Mouse (Mus musculus) adrenal gland, adult 2 months (tissue): ENCODE measurements around the gene Pcgf2. TPM values are rescaled to one million over a fixed set of nuclear protein-coding genes. Genes with fewer than 3 reads are reported as not detected.

Experiments
- DNase-seq: peaks from one replicate; pipeline ENCODE4 v3.0.0; 2021
- polyA plus RNA-seq: library from polyadenylated mRNA; depleted of rRNA; stranded (reverse); fragments of >200 nt; gene quantifications from 2 replicates; pipeline ENCODE4 v1.2.3, GENCODE M21; 2012
- total RNA-seq, 2 experiments: library from RNA; stranded (reverse); gene quantifications; 2 replicates each; pipeline ENCODE4 v1.2.3; 2021

The Pcgf2 gene
- total and polyA plus RNA-seq, 3 experiments, result 19.8 to 89.5 (median 26.1) TPM

DNA sequence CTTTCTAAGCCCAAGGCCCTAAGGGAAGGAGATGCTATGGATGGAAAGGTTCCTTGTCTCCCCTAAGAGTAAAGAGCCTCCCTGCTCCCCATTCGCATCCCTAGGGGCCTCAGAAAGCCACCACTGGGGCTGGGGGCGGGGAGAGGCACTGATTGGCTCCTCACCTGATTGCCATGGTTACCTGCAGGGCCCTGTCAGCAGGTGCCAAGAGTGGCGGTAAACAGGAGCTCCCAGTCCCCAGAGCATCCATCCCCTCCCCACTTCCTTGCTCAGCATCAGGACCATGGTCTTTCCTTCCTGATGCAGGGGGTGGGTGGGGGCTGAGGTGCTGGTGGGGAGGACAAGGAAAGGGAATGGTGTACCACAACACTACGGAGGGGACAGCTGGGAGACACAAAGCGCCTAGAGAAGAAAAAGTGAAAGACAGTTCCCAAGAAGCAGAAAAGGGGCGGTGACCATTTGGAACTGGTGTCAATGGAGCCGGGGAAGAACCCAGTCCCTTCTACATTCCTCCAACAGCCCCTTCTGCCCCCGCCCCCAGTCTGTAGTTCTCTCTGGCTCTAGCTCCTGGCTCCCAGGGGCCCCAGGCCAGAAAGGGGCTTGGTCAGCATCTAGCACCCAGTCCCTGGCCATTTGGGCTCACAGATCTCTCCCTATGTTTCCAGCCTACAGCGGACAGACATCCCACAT lies 4.4 kb downstream of the Pcgf2 start:
- no peak for DNase-seq

DNA sequence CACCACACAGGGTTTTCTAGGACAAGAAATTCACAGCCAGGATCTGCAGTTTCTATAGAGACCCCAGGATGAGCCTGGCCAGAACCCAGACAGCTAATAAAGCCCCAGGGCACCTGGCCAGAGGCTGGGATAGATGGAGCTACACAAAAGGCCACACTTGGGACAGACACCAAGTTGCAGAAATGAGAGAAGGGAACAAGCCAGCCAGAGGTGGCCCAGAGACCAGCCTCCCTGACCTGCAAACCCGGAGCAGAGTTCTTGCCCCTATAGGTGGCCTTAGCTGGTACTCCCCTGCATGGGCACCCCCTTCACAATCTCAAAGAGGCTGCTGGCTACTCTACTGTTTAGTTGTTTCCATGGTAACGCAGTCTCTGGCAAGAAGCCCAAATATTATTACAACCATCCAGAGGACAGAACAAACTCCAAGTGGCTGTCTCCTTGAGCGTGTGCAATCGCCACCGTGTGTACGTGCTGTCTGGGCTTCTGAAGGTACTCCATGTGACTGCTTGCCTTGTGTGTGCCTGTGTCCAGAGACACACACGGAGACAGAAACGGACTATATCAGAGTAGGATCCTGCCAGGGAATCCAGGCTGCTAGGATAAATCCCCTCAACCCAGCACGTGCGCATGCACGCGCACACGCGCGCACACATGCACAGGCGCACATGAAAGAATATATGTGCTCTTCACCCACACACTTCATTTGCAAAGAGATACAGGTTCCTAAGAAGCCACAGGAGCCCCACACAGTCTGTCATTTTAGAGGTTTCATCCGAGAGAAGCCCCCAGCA lies 5.2 kb downstream of the Pcgf2 start:
- DNase-seq, result no peak

- no peak for DNase-seq
Observed at GRCm38 (mm10) chr11:97694435-97694834, 5.9 kb downstream of the Pcgf2 start.

- DNase-seq, result peak; percentile 55
Observed at GRCm38 (mm10) chr11:97689861-97690260, 10.4 kb downstream of the Pcgf2 start.

GRCm38 (mm10) chr11:97687061-97687460 lies 13.2 kb downstream of the Pcgf2 start:
- DNase-seq, result peak; percentile 67

GRCm38 (mm10) chr11:97686322-97686908 lies 13.9 kb downstream of the Pcgf2 start:
- no peak for DNase-seq

- peak; percentile 99 for DNase-seq
Observed at GRCm38 (mm10) chr11:97685613-97686321, 14.5 kb downstream of the Pcgf2 start, which contains the start of gene Cisd3. Gene Cisd3, plus strand, starts transcription at chr11:97685826.

DNA sequence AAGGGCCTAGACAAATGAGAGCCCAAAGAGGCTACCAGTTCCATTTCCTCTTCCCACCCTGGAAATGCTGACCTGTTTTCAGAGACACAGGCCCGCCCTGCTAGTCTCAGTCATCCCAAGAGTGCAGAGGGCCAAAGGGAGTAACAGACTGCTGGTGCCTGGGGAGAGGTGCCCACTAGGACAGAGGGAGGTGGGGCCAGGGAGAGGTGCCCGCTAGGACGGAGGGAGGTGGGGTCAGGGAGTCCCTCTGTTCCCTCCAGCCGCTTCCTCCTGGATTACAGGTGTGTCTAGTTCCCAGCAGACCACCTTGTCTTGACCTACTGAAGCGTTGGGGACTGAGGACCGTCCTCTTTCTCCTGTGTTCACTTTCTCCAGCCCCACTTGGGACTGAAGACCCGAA lies 15.5 kb downstream of the Pcgf2 start:
- no peak for DNase-seq

DNA sequence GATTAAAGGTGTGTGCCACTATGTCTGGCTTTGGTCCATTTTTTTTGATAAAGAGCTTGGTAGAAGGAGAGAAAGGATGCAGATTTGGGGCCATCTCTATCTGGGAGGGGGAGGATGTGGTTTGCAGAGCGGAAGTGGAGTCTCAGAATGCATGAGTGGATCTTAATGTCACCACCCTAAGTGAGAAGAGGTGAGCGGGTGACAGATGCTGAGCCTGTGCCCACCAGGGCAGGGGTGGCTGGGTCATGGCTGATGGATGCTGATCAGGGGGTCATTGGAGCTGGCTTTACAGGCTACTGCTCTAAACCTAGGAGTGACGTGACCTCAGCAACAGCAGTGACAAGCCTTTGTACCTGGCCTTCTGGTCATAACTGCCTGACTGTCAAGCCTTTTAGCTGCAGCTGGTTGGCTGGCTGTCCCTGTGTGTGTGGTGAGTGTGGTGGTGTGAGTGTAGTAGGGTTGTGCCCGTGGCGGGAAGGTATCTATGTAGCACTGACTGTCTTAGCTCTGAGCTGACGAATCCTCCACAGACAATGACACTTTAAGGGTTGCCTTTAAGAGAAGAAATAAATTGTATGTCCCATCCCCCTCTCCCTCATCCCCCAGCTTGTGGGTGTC lies 16.1 kb downstream of the Pcgf2 start:
- no peak for DNase-seq

GRCm38 (mm10) chr11:97682504-97683055 lies 17.7 kb downstream of the Pcgf2 start:
- DNase-seq, result no peak

GRCm38 (mm10) chr11:97680430-97680829 lies 19.9 kb downstream of the Pcgf2 start:
- DNase-seq, result peak; percentile 55

GRCm38 (mm10) chr11:97678301-97678700 lies 22.0 kb downstream of the Pcgf2 start:
- DNase-seq, result no peak

DNA sequence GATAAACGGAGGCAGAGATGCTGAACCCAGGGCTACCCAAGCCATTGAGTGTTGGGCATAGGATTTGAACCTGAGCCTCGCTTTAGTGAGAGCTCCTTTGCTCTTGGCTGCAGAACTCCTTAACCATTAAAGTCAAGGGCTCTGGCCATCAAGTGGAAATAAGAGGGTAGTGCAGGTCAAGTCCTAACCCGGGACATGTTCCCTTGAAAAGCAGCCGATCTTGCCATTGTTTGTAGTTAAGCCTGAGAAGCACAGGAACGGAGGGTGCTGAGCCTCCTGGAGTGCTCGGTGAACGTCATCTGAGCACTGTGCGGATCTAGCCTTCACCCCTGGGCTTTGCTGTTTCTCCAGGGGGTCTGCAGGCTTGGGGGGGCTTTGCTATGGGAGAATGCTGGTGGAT lies 22.5 kb downstream of the Pcgf2 start:
- no peak for DNase-seq

- no peak for DNase-seq
Observed at GRCm38 (mm10) chr11:97677381-97677780, 22.9 kb downstream of the Pcgf2 start.

DNA sequence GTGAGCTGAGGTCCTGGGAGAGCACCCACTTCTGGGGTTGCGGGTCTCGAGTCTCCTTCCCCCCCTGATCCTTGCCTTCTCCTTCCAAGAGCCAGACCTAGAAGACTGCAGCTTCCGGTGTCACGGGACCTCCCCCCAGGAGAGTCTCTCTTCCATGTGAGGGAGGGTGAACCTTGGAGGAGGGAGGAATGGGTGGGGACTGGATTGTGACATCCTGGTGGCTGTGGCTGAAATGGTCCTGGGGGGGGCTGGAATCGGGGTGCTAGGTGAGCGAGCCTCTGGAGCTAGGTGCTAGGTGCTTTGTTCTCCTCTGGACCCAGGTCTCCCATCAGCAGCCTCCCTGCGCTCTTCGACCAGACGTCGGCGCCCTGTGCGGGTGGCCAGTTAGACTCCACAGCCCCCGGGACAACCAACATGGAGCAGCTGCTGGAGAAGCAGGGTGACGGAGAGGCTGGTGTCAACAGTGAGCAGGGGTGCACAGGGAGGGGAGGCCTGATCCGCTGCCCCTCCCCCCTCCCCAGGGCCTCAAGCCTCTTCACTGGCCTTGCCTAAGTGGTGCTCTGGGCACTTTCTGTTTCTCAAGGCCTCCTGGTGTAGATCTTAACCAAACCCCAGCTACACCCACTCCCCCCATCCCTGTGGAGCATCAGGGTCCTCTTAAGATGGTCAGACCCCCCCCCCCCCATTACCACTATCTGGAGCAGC lies 24.1 kb downstream of the Pcgf2 start:
- DNase-seq, result no peak

GRCm38 (mm10) chr11:97673148-97673547 lies 27.1 kb downstream of the Pcgf2 start:
- no peak for DNase-seq

- no peak for DNase-seq
Observed at GRCm38 (mm10) chr11:97671177-97671527, 29.1 kb downstream of the Pcgf2 start.

DNA sequence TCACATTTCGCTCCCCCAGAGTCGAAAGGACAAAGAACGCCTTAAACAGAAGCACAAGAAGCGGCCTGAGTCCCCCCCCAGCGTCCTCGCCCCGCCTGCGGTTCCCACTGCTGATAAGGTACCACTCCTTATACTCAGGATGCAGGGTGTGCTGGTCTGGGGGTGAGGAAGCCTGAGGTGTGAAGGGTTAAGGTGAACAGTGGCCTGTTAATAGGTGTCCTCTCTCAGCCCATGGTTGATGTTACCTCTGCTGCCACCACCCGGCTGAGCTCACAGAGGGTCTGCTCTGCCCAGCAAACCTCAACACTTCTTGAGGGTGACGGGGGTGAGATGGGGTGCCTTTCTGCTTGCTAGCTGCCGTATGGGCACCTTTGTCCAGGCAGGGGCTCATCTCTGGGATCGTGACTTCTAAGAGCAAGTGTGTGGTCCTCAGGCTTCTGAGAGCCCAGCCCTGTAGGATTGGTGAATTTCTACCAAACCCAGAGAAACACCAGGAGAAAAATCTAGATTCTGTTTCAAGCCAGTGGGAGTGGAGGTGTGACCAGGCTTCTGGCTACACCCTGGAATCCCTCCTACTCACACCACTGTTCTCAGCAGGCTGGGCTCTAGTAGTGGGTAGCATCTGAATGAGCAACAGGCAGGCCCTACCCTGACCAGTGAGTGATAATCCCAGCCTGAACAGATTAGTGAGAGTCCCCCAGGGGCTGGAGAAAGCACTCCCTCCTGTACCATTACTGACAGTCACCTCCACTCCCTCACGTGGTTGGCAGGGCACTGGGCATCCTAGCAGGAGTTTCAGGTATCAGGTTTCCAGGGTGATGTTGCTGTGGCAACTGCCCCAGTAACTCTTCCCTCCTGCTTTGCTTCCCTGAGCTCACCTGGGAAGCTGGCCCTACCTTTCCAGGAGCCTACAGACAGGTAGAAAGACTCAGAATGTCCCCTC lies 29.8 kb downstream of the Pcgf2 start:
- no peak for DNase-seq

- peak; percentile 33 for DNase-seq
Observed at GRCm38 (mm10) chr11:97669829-97670228, 30.5 kb downstream of the Pcgf2 start.

GRCm38 (mm10) chr11:97669268-97669667 lies 31.0 kb downstream of the Pcgf2 start:
- peak; percentile 24 for DNase-seq
